Mouse (Mus musculus) E14TG2a.4 (cell line): Measurements from ENCODE around the gene Ephx3.

ENCODE experiments used
- CTCF ChIP-seq: conservative IDR thresholded peaks from 2 replicates; pipeline ENCODE4 v1.5.1; 2014; ENCODE audit warnings: low read length
- NANOG ChIP-seq: IDR thresholded peaks from 2 replicates; pipeline ENCODE4 v1.6.1; 2014; ENCODE audit warnings: borderline replicate concordance, low read length, mixed read lengths
- POU5F1 ChIP-seq: IDR thresholded peaks from 2 replicates; pipeline ENCODE4 v1.6.1; 2014; ENCODE audit warnings: low read length, borderline replicate concordance

DNA sequence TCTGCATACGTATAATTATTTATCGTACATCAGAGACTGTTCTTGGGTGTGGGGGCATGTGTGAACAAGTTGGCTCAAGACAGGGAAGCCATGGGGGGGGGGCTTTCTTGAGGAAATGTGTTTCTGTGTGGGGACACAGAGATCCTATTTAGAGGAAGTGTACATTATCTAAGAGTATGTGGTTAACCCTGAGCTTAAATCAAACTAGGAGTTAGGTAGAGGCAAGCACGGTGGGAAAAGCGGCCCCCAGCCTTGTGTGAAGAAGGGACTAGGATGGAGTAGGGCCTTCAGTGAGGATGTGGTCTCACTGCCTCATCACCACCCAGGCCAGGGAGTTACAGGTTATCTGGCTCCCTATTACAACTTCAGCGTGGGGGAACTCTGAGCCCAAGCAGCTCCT lies 6.4 kb upstream of the Ephx3 start:
- TF ChIP-seq CTCF (no peak), NANOG (no peak), POU5F1 (no peak)
